Mouse (Mus musculus) ES-E14 (cell line): ENCODE results near the gene Thada.

Experiments used
- CHD2 ChIP-seq: IDR thresholded peaks from 2 replicates; pipeline ENCODE4 v1.6.1; 2014; ENCODE audit warnings: mild to moderate bottlenecking, low read depth, low read length, inconsistent platforms
- HCFC1 ChIP-seq: IDR thresholded peaks from 2 replicates; pipeline ENCODE4 v1.6.1; 2012; ENCODE audit warnings: low read length, inconsistent platforms, borderline replicate concordance; ENCODE audit not compliant: insufficient read depth
- MAFK ChIP-seq: IDR thresholded peaks from 2 replicates; pipeline ENCODE4 v1.6.1; 2014; ENCODE audit warnings: mild to moderate bottlenecking, low read depth, low read length, inconsistent platforms; ENCODE audit not compliant: insufficient read depth
- ZNF384 ChIP-seq: IDR thresholded peaks from 2 replicates; pipeline ENCODE4 v1.6.1; 2012; ENCODE audit warnings: low read depth, low read length, inconsistent platforms

DNA sequence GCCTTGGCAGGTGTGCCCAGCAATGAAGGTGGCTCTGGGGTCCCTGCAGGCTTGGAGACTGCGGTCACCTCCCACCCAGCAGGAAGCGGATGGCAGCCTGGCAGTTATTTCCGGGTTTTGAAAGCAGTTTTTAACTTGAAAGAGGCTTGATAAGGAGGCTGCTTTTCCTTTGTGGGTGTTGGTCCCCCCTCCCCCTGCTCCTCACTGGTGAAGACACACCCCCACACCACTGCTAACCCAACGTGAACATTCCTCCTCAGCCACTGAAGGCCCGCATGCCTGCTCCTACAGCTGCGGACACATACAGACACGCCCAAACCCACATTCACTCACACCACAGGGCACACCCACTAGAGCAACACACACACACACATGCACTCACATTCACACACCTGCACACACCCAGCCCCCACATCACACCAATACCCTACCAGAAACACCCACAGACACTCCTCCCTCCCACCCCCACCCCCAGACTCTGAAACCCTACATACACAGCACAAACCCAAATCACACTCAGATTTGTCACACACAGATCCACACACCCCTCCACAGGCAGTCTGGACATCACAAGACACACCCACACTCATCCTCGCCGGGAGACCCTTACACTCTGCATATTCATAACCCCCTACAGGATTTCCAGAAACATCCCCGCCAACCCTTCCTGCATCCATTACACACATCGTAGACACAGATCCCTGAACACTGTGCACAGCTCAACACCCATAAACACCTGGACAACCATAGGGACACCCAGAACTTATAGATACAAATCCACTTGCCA is 285.1 kb downstream of the Thada start:
- TF ChIP-seq MAFK: no peak
- no peak for TF ChIP-seq CHD2
- no peak for TF ChIP-seq HCFC1
- no peak for TF ChIP-seq ZNF384
